23 mouse cellular contexts compared by ENCODE assay signal in genomic region chr9:31305117-31305516, GRCm38 (mm10).
"Had no signal": no experiment of that assay in that cellular context is flagged by ENCODE, and none has a peak within 500 bp of the region (broad histone marks: within the 10 kb centered on the region; RNA-seq: fewer than 3 reads in every experiment).

No protein-coding gene starts in this region.

- DNase-seq: gastrocnemius, adult 2 months; gastrocnemius, postnatal 10 days; gastrocnemius, postnatal 25 days; heart, postnatal 4 days; kidney, adult 18-20 months; kidney, adult 8-10 months; kidney, postnatal 10 days; kidney, postnatal 25 days; kidney, postnatal 4 days; liver had no signal

- H3K27ac ChIP-seq: gastrocnemius, adult 2 months; heart, embryonic 10.5 days; hindbrain, embryonic 10.5 days; hindbrain, embryonic 13.5 days; hindbrain, embryonic 15.5 days; intestine, embryonic 15.5 days; layer of hippocampus, adult 2 months; left cerebral cortex, adult 2 months; limb, embryonic 10.5 days; limb, embryonic 12.5 days had no signal

- H3K4me3 ChIP-seq: gastrocnemius, adult 2 months; heart, embryonic 10.5 days; heart, embryonic 12.5 days; hindbrain, embryonic 10.5 days; hindbrain, embryonic 13.5 days; hindbrain, embryonic 15.5 days; intestine, embryonic 15.5 days; layer of hippocampus, adult 2 months; left cerebral cortex, adult 2 months; limb, embryonic 10.5 days; limb, embryonic 12.5 days had no signal

- H3K4me2 ChIP-seq: heart, embryonic 12.5 days; hindbrain, embryonic 13.5 days; hindbrain, embryonic 15.5 days; intestine, embryonic 15.5 days; limb, embryonic 12.5 days; liver, embryonic 11.5 days had no signal

- H3K9me3 ChIP-seq: heart, embryonic 10.5 days; heart, embryonic 12.5 days; hindbrain, embryonic 10.5 days; hindbrain, embryonic 13.5 days; hindbrain, embryonic 15.5 days; intestine, embryonic 15.5 days; limb, embryonic 10.5 days; limb, embryonic 12.5 days had no signal

- ATAC-seq: inflammation-experienced regulatory T-cells, adult 6 months; intestine, embryonic 15.5 days; intestine, postnatal 0 days had no signal

- H3K4me1 ChIP-seq: hindbrain, embryonic 13.5 days; limb, embryonic 12.5 days had no signal

- H3K27me3 ChIP-seq: heart, embryonic 12.5 days; hindbrain, embryonic 13.5 days; hindbrain, embryonic 15.5 days; intestine, embryonic 15.5 days; limb, embryonic 12.5 days had no signal

- H3K9ac ChIP-seq: heart, embryonic 12.5 days; hindbrain, embryonic 13.5 days; hindbrain, embryonic 15.5 days; intestine, embryonic 15.5 days; limb, embryonic 12.5 days had no signal

- H3K36me3 ChIP-seq: heart, embryonic 12.5 days; hindbrain, embryonic 13.5 days; hindbrain, embryonic 15.5 days; intestine, embryonic 15.5 days; limb, embryonic 12.5 days had no signal
